Mouse (Mus musculus): ENCODE data around the gene Ndufb6. TPM values are rescaled to one million over a fixed set of nuclear protein-coding genes. Genes with fewer than 3 reads are reported as not detected.

Ndufb6 gene
- total RNA-seq, 2 experiments from 2014 or later = 484 to 546 TPM

- DNase-seq = no peak
- intact Hi-C loops (cut with DNase I) = no loop called here
Measured at GRCm38 (mm10) chr4:40221004-40221760, 58.0 kb downstream of the Ndufb6 start.

Other genes with a start within 250 kb of the Ndufb6 start
- gene Aco1, start 136.3 kb downstream of the Ndufb6 start, total RNA-seq (2021) = 10 to 100 TPM; 33.7 to 34.0 TPM
- 10 to 100 TPM in 1 of 2 experiments, 1 to 10 TPM in 1; 8.0 to 10.3 TPM for gene Ddx58, start 39.6 kb downstream of the Ndufb6 start, total RNA-seq (2021)
- 10 to 100 TPM; 42.8 to 49.0 TPM for gene Smim27, start 9.8 kb downstream of the Ndufb6 start, total RNA-seq (2021)
- gene Topors, start 9.6 kb downstream of the Ndufb6 start, total RNA-seq (2021) = 10 to 100 TPM; 11.2 to 12.7 TPM
- gene Tmem215, start 192.8 kb upstream of the Ndufb6 start, total RNA-seq (2021) = not detected